Mouse (Mus musculus): ENCODE results near the gene Pdlim7. TPM values are rescaled to one million over a fixed set of nuclear protein-coding genes. Genes with fewer than 3 reads are reported as not detected.
A peak's percentile ranks its signal among the peaks of the same experiment; 100 is the strongest.

The Pdlim7 gene
- polyA plus RNA-seq, 1 experiment = 84.4 TPM

DNA sequence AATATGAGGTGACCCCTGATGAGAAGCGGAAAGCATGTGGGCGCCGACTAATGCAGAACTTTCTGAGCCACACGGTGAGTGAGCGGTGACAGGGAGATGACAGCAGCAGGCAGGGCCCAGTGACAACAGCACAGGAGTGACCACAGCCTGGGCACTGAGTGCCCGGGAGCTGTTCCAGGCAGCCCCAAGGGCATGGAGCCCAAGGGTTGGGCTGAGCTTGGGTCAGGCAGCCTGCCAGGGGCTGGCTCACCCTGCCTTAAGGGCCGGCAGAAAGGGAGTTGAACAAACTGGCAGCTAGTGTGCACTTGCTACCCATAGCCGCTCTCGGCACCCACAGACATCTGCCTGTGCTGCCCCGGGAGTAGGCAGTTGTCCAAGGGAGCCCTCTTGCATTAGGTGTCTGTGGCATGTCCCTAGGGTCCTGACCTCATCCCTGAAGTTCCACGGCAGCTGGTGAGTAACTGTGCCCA lies 62.9 kb downstream of the Pdlim7 start:
- Histone ChIP-seq H3K27ac (ENCODE audit: insufficient read depth, low read length) (no peak overlapping the region), H3K4me3 (ENCODE audit: low read depth, low read length) (no peak overlapping the region), H3K9me3 (replicated peaks; ENCODE audit: control insufficient read depth, insufficient read depth, low read length, poor library complexity, severe bottlenecking) (no peaks in the 10 kb centered on the region), H3K27me3 (ENCODE audit: control insufficient read depth, insufficient read depth, low read length, poor library complexity, severe bottlenecking) (no peaks in the 10 kb centered on the region), H3K36me3 (ENCODE audit: control insufficient read depth, insufficient read depth, low read length, poor library complexity, severe bottlenecking) (peaks cover 39% of the 10 kb centered on the region), H3K4me1 (ENCODE audit: control insufficient read depth, insufficient read depth, low read length) (peaks cover 12% of the 10 kb centered on the region), H3K9ac (ENCODE audit: low read depth, poor library complexity, severe bottlenecking) (no peak overlapping the region)
- TF ChIP-seq CTCF (IDR thresholded peaks at IDR 0.05; ENCODE audit: low read depth, low read length) (no peak), POLR2A (IDR thresholded peaks at IDR 0.05; ENCODE audit: insufficient read depth, low read length) (no peak), EP300 (IDR thresholded peaks at IDR 0.05; ENCODE audit: insufficient read depth, low read depth, low read length) (no peak)

DNA sequence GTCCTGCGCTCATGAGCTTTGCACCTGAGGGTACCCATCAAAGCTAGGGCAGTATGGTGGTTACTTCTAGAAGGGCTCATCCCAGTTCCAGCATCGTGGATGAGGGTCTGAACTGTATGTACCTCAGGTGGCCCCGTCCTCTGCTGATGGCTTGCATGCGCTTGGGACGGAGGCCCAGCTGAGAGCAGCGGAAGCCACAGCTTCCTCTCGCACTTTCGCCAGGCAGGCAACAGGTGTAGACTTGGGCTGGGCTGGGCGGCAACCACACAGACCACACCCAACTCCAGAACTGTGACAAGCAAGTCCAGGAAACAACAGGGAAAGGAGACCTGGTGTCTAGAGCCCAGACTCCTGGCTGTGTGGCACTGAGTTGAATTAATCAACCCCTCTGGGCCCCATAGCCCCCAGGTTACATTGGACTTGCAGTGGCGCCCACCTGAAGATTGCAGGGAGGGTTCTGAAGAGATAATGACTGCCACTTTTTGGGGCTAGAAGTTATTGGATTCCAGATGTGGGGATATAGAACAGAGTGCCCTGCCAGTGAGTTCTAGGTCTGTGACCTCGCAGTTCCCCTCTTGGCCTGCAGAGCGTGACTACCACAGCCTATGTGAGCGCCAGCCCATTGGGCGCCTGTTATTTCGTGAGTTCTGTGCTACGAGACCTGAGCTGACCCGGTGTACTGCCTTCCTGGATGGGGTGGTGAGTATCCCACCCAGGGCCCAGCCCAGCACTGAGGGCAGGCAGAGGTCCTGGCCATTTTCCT lies 63.6 kb downstream of the Pdlim7 start:
- no peaks in the 10 kb centered on the region for H3K27me3 ChIP-seq (ENCODE audit: control insufficient read depth, insufficient read depth, low read length, poor library complexity, severe bottlenecking)
- H3K4me3 ChIP-seq (ENCODE audit: low read depth, low read length) = no peak overlapping the region
- no peak overlapping the region for H3K9ac ChIP-seq (ENCODE audit: low read depth, poor library complexity, severe bottlenecking)
- peaks cover 37% of the 10 kb centered on the region for H3K36me3 ChIP-seq (ENCODE audit: control insufficient read depth, insufficient read depth, low read length, poor library complexity, severe bottlenecking)
- peaks cover 12% of the 10 kb centered on the region for H3K4me1 ChIP-seq (ENCODE audit: control insufficient read depth, insufficient read depth, low read length)
- TF ChIP-seq EP300 (IDR thresholded peaks at IDR 0.05; ENCODE audit: insufficient read depth, low read depth, low read length) = peak; percentile 67; the same call in 1 of the 2 replicates
- TF ChIP-seq CTCF (IDR thresholded peaks at IDR 0.05; ENCODE audit: low read depth, low read length) = no peak
- TF ChIP-seq POLR2A (IDR thresholded peaks at IDR 0.05; ENCODE audit: insufficient read depth, low read length) = no peak
- H3K9me3 ChIP-seq (replicated peaks; ENCODE audit: control insufficient read depth, insufficient read depth, low read length, poor library complexity, severe bottlenecking) = no peaks in the 10 kb centered on the region
- peak overlapping the region; percentile 29 for H3K27ac ChIP-seq (ENCODE audit: insufficient read depth, low read length)

GRCm38 (mm10) chr13:55449205-55449604 lies 64.3 kb downstream of the Pdlim7 start:
- no peaks in the 10 kb centered on the region for H3K27me3 ChIP-seq (ENCODE audit: control insufficient read depth, insufficient read depth, low read length, poor library complexity, severe bottlenecking)
- H3K9me3 ChIP-seq (replicated peaks; ENCODE audit: control insufficient read depth, insufficient read depth, low read length, poor library complexity, severe bottlenecking) = no peaks in the 10 kb centered on the region
- H3K27ac ChIP-seq (ENCODE audit: insufficient read depth, low read length) = peak overlapping the region; percentile 29
- peaks cover 30% of the 10 kb centered on the region for H3K36me3 ChIP-seq (ENCODE audit: control insufficient read depth, insufficient read depth, low read length, poor library complexity, severe bottlenecking)
- no peak overlapping the region for H3K4me3 ChIP-seq (ENCODE audit: low read depth, low read length)
- no peak for TF ChIP-seq EP300 (IDR thresholded peaks at IDR 0.05; ENCODE audit: insufficient read depth, low read depth, low read length)
- no peak for TF ChIP-seq POLR2A (IDR thresholded peaks at IDR 0.05; ENCODE audit: insufficient read depth, low read length)
- H3K4me1 ChIP-seq (ENCODE audit: control insufficient read depth, insufficient read depth, low read length) = peaks cover 12% of the 10 kb centered on the region
- H3K9ac ChIP-seq (ENCODE audit: low read depth, poor library complexity, severe bottlenecking) = no peak overlapping the region; the same call in 1 of the 2 replicates

DNA sequence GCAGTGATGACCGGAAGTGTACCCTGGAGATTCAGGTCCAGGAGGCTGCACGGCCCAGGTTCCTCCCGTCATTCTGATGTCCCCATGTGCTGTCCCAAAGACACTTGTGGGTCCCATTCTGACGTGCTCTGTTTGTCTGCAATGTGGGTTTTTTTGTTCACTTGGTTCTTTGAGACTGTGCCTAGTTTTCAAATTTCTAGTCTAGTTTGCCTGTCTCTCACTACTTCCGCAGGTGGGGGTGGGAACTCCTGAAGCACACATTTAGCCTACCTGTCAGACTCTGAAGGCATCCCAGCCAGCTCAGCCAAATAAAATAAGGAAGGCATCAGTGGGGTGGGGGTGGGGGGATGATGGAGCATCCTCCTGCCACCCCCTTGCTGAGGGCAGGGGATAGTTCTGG lies 65.3 kb downstream of the Pdlim7 start:
- H3K36me3 ChIP-seq (ENCODE audit: control insufficient read depth, insufficient read depth, low read length, poor library complexity, severe bottlenecking) = peaks cover 21% of the 10 kb centered on the region
- 0 out of 2 replicates have a peak overlapping the region, but pooled peaks have one; percentile 9 for H3K9ac ChIP-seq (ENCODE audit: low read depth, poor library complexity, severe bottlenecking)

DNA sequence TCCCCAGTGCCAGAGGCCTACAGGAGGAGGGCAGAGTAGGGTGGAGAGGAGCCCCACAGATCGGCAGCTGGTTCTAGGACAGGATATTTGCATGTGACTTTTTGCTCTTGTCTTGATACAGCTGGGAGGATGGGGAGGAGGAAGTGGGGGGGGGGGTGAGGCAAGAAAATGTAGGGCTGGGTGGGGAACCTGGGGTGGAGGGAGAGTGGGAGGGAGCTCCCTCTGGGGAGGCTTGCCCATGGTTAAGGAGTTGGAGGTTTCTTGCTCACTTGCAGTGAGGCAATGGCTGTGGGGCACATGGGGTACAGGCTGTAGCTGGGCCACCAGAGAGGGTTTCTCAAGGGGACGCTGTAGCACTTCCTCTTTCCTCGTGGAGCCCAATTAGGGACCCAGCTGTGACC lies 65.9 kb downstream of the Pdlim7 start:
- Histone ChIP-seq H3K9me3 (replicated peaks; ENCODE audit: control insufficient read depth, insufficient read depth, low read length, poor library complexity, severe bottlenecking) (no peaks in the 10 kb centered on the region), H3K36me3 (ENCODE audit: control insufficient read depth, insufficient read depth, low read length, poor library complexity, severe bottlenecking) (peaks cover 15% of the 10 kb centered on the region), H3K27ac (ENCODE audit: insufficient read depth, low read length) (0 out of 2 replicates have a peak overlapping the region, but pooled peaks have one; percentile 7), H3K9ac (ENCODE audit: low read depth, poor library complexity, severe bottlenecking) (no peak overlapping the region), H3K4me1 (ENCODE audit: control insufficient read depth, insufficient read depth, low read length) (peaks cover 12% of the 10 kb centered on the region), H3K4me3 (ENCODE audit: low read depth, low read length) (no peak overlapping the region), H3K27me3 (ENCODE audit: control insufficient read depth, insufficient read depth, low read length, poor library complexity, severe bottlenecking) (no peaks in the 10 kb centered on the region)
- no peak for TF ChIP-seq POLR2A (IDR thresholded peaks at IDR 0.05; ENCODE audit: insufficient read depth, low read length)
- no peak for TF ChIP-seq EP300 (IDR thresholded peaks at IDR 0.05; ENCODE audit: insufficient read depth, low read depth, low read length)
- TF ChIP-seq CTCF (IDR thresholded peaks at IDR 0.05; ENCODE audit: low read depth, low read length) = no peak

More for the DNA sequence above, 65.3 kb downstream of the Pdlim7 start:
- Histone ChIP-seq H3K4me1 (ENCODE audit: control insufficient read depth, insufficient read depth, low read length) (peaks cover 12% of the 10 kb centered on the region), H3K4me3 (ENCODE audit: low read depth, low read length) (no peak overlapping the region), H3K27ac (ENCODE audit: insufficient read depth, low read length) (no peak overlapping the region; the same call in 1 of the 2 replicates), H3K9me3 (replicated peaks; ENCODE audit: control insufficient read depth, insufficient read depth, low read length, poor library complexity, severe bottlenecking) (no peaks in the 10 kb centered on the region), H3K27me3 (ENCODE audit: control insufficient read depth, insufficient read depth, low read length, poor library complexity, severe bottlenecking) (no peaks in the 10 kb centered on the region)
- TF ChIP-seq CTCF (IDR thresholded peaks at IDR 0.05; ENCODE audit: low read depth, low read length) (no peak), POLR2A (IDR thresholded peaks at IDR 0.05; ENCODE audit: insufficient read depth, low read length) (no peak), EP300 (IDR thresholded peaks at IDR 0.05; ENCODE audit: insufficient read depth, low read depth, low read length) (no peak)

GRCm38 (mm10) chr13:55446483-55447105 lies 66.9 kb downstream of the Pdlim7 start:
- H3K4me3 ChIP-seq (ENCODE audit: low read depth, low read length) = no peak overlapping the region; the same call in 1 of the 2 replicates
- H3K36me3 ChIP-seq (ENCODE audit: control insufficient read depth, insufficient read depth, low read length, poor library complexity, severe bottlenecking) = peaks cover 9% of the 10 kb centered on the region
- H3K27me3 ChIP-seq (ENCODE audit: control insufficient read depth, insufficient read depth, low read length, poor library complexity, severe bottlenecking) = no peaks in the 10 kb centered on the region
- no peaks in the 10 kb centered on the region for H3K9me3 ChIP-seq (replicated peaks; ENCODE audit: control insufficient read depth, insufficient read depth, low read length, poor library complexity, severe bottlenecking)
- H3K9ac ChIP-seq (ENCODE audit: low read depth, poor library complexity, severe bottlenecking) = no peak overlapping the region
- peaks cover 12% of the 10 kb centered on the region for H3K4me1 ChIP-seq (ENCODE audit: control insufficient read depth, insufficient read depth, low read length)
- H3K27ac ChIP-seq (ENCODE audit: insufficient read depth, low read length) = no peak overlapping the region
- TF ChIP-seq POLR2A (IDR thresholded peaks at IDR 0.05; ENCODE audit: insufficient read depth, low read length) (no peak), CTCF (IDR thresholded peaks at IDR 0.05; ENCODE audit: low read depth, low read length) (no peak), EP300 (IDR thresholded peaks at IDR 0.05; ENCODE audit: insufficient read depth, low read depth, low read length) (no peak)

Other genes starting within 250 kb of the Pdlim7 start
- gene Prelid1, start 193.2 kb downstream of the Pdlim7 start, polyA plus RNA-seq (2011; ENCODE audit: insufficient read depth, insufficient read length, low read depth, missing spikeins) = 230 and 234 TPM in 2 replicates
- 40.5 and 42.8 TPM in 2 replicates for gene Rab24, start 191.7 kb downstream of the Pdlim7 start, polyA plus RNA-seq (2011; ENCODE audit: insufficient read depth, insufficient read length, low read depth, missing spikeins)
- gene Mxd3, start 183.9 kb downstream of the Pdlim7 start, polyA plus RNA-seq (2011; ENCODE audit: insufficient read depth, insufficient read length, low read depth, missing spikeins) = 5.1 and 6.5 TPM in 2 replicates
- gene Lman2, start 150.9 kb downstream of the Pdlim7 start, polyA plus RNA-seq (2011; ENCODE audit: insufficient read depth, insufficient read length, low read depth, missing spikeins) = 38.5 and 45.2 TPM in 2 replicates
- 2.8 and 3.6 TPM in 2 replicates for gene Rgs14, start 143.9 kb downstream of the Pdlim7 start, polyA plus RNA-seq (2011; ENCODE audit: insufficient read depth, insufficient read length, low read depth, missing spikeins)
- gene Slc34a1, start 115.5 kb downstream of the Pdlim7 start, polyA plus RNA-seq (2011; ENCODE audit: insufficient read depth, insufficient read length, low read depth, missing spikeins) = not detected in 2 replicates
- not detected in 2 replicates for gene Pfn3, start 98.4 kb downstream of the Pdlim7 start, polyA plus RNA-seq (2011; ENCODE audit: insufficient read depth, insufficient read length, low read depth, missing spikeins)
- not detected in 2 replicates for gene F12, start 86.9 kb downstream of the Pdlim7 start, polyA plus RNA-seq (2011; ENCODE audit: insufficient read depth, insufficient read length, low read depth, missing spikeins)
- 58.2 and 63.4 TPM in 2 replicates for gene Grk6, start 68.6 kb downstream of the Pdlim7 start, polyA plus RNA-seq (2011; ENCODE audit: insufficient read depth, insufficient read length, low read depth, missing spikeins)
- gene Prr7, start 49.4 kb downstream of the Pdlim7 start, polyA plus RNA-seq (2011; ENCODE audit: insufficient read depth, insufficient read length, low read depth, missing spikeins) = 3.1 and 3.4 TPM in 2 replicates
- 43.6 and 44.3 TPM in 2 replicates for gene Dbn1, start 25.6 kb downstream of the Pdlim7 start, polyA plus RNA-seq (2011; ENCODE audit: insufficient read depth, insufficient read length, low read depth, missing spikeins)
- gene Dok3, start 15.6 kb upstream of the Pdlim7 start, polyA plus RNA-seq (2011; ENCODE audit: insufficient read depth, insufficient read length, low read depth, missing spikeins) = 0.39 and 1.0 TPM in 2 replicates
- gene Ddx41, start 23.0 kb upstream of the Pdlim7 start, polyA plus RNA-seq (2011; ENCODE audit: insufficient read depth, insufficient read length, low read depth, missing spikeins) = 55.2 and 63.9 TPM in 2 replicates
- gene Fam193b, start 57.4 kb upstream of the Pdlim7 start, polyA plus RNA-seq (2011; ENCODE audit: insufficient read depth, insufficient read length, low read depth, missing spikeins) = 41.8 and 47.7 TPM in 2 replicates
- 94.2 and 95.2 TPM in 2 replicates for gene Tmed9, start 60.1 kb upstream of the Pdlim7 start, polyA plus RNA-seq (2011; ENCODE audit: insufficient read depth, insufficient read length, low read depth, missing spikeins)
- 10.3 and 10.5 TPM in 2 replicates for gene B4galt7, start 86.2 kb upstream of the Pdlim7 start, polyA plus RNA-seq (2011; ENCODE audit: insufficient read depth, insufficient read length, low read depth, missing spikeins)
- 22.6 and 26.3 TPM in 2 replicates for gene Caml, start 109.3 kb upstream of the Pdlim7 start, polyA plus RNA-seq (2011; ENCODE audit: insufficient read depth, insufficient read length, low read depth, missing spikeins)
- 103 and 113 TPM in 2 replicates for gene Ddx46, start 121.4 kb upstream of the Pdlim7 start, polyA plus RNA-seq (2011; ENCODE audit: insufficient read depth, insufficient read length, low read depth, missing spikeins)
- gene B230219D22Rik, start 179.4 kb upstream of the Pdlim7 start, polyA plus RNA-seq (2011; ENCODE audit: insufficient read depth, insufficient read length, low read depth, missing spikeins) = 52.3 and 54.1 TPM in 2 replicates
- gene Txndc15, start 201.0 kb upstream of the Pdlim7 start, polyA plus RNA-seq (2011; ENCODE audit: insufficient read depth, insufficient read length, low read depth, missing spikeins) = 16.6 and 18.8 TPM in 2 replicates
- gene Pcbd2, start 213.7 kb upstream of the Pdlim7 start, polyA plus RNA-seq (2011; ENCODE audit: insufficient read depth, insufficient read length, low read depth, missing spikeins) = 15.3 and 16.5 TPM in 2 replicates